Mouse (Mus musculus): ENCODE results near the gene Cish. TPM values are rescaled to one million over a fixed set of nuclear protein-coding genes. Genes with fewer than 3 reads are reported as not detected.

Gene Cish
- polyA plus RNA-seq, 1 experiment = 2.3 TPM

DNA sequence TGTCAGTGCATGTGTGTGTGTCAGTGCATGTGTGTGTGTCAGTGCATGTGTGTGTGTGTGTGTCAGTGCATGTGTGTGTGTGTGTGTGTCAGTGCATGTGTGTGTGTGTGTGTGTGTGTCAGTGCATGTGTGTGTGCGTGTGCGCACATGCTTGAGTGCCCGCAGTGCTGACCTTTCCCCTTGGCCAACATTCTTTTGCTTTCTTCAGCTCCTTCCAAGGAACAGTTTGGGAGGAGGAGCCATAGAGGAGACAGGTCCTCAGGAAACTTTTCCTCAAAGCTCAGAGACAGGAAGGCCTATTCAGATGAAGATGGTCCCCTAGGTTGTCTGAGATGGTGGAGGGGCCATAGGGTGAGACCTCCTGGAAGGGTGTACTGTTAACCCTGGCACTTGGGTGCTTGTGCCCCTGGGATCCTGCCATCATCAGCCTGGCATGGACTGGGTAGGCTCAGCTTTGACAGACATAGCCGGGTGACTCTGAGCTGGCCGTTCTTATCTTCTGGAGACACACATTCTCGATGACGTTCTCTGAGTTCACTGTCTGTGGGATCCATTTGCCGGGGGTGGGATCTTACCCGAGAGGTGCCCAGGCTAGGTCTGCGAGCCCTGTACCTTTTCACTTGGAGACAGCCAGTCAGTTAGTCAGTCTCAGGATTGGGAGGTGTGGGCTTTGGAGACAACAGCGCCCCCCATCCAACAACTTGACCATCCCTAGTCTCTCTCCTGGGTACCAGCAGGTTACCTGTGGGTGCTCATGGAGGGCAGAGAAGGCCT is 11.5 kb downstream of the Cish start:
- Histone ChIP-seq H3K27me3 (ENCODE audit: control insufficient read depth, insufficient read depth, insufficient read length) (no peaks in the 10 kb centered on the region), H3ac (ENCODE audit: control insufficient read depth, insufficient read length, low read depth) (no peak overlapping the region), H3K36me3 (ENCODE audit: control insufficient read depth, insufficient read depth) (no peaks in the 10 kb centered on the region), H3K79me2 (ENCODE audit: control insufficient read depth, insufficient read depth) (no peaks in the 10 kb centered on the region), H3K4me3 (ENCODE audit: insufficient read depth, poor library complexity, severe bottlenecking) (no peak overlapping the region), H3K79me3 (ENCODE audit: low read depth) (no peaks in the 10 kb centered on the region)
- TF ChIP-seq CEBPB (IDR thresholded peaks at IDR 0.05; ENCODE audit: low read depth) (no peak), CTCF (IDR thresholded peaks at IDR 0.05; ENCODE audit: control insufficient read depth, insufficient read depth, insufficient read length) (no peak), FOSL1 (IDR thresholded peaks at IDR 0.05; ENCODE audit: insufficient read depth, low read length, poor library complexity, severe bottlenecking) (no peak), MYOG (IDR thresholded peaks at IDR 0.05; ENCODE audit: control insufficient read depth, extremely low read depth, insufficient read length) (no peak), USF1 (IDR thresholded peaks at IDR 0.05; ENCODE audit: low read depth) (no peak), MAX (IDR thresholded peaks at IDR 0.05) (no peak), MYOD1 (IDR thresholded peaks at IDR 0.05; ENCODE audit: control insufficient read depth, insufficient read length, low read depth) (no peak)

DNA sequence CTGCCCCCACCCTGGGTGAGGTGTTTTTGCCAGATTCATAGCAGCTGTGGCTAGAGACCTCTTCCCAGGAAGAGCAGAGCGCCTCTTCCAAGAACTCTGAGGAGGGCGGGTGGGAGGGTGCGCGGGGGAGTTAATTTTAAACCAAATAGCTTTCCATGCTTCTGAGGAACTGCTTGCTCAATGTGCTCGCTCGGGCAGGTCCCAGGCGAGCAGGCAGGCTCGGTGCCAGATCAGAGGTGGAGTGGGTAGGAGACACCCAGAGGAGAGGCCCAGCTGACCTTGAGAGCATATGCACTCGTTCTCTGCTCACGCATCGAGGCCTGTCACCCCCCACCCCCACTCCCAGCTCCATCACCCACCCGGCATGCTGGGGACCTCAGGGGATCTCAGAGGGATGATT is 12.1 kb downstream of the Cish start:
- Histone ChIP-seq H3ac (ENCODE audit: control insufficient read depth, insufficient read length, low read depth) (no peak overlapping the region), H3K79me3 (ENCODE audit: low read depth) (no peaks in the 10 kb centered on the region), H3K36me3 (ENCODE audit: control insufficient read depth, insufficient read depth) (no peaks in the 10 kb centered on the region), H3K27me3 (ENCODE audit: control insufficient read depth, insufficient read depth, insufficient read length) (no peaks in the 10 kb centered on the region), H3K79me2 (ENCODE audit: control insufficient read depth, insufficient read depth) (no peaks in the 10 kb centered on the region), H3K4me3 (ENCODE audit: insufficient read depth, poor library complexity, severe bottlenecking) (no peak overlapping the region)
- TF ChIP-seq CEBPB (IDR thresholded peaks at IDR 0.05; ENCODE audit: low read depth) = no peak
- TF ChIP-seq USF1 (IDR thresholded peaks at IDR 0.05; ENCODE audit: low read depth) = no peak
- TF ChIP-seq FOSL1 (IDR thresholded peaks at IDR 0.05; ENCODE audit: insufficient read depth, low read length, poor library complexity, severe bottlenecking) = no peak
- TF ChIP-seq MYOD1 (IDR thresholded peaks at IDR 0.05; ENCODE audit: control insufficient read depth, insufficient read length, low read depth) = no peak

DNA sequence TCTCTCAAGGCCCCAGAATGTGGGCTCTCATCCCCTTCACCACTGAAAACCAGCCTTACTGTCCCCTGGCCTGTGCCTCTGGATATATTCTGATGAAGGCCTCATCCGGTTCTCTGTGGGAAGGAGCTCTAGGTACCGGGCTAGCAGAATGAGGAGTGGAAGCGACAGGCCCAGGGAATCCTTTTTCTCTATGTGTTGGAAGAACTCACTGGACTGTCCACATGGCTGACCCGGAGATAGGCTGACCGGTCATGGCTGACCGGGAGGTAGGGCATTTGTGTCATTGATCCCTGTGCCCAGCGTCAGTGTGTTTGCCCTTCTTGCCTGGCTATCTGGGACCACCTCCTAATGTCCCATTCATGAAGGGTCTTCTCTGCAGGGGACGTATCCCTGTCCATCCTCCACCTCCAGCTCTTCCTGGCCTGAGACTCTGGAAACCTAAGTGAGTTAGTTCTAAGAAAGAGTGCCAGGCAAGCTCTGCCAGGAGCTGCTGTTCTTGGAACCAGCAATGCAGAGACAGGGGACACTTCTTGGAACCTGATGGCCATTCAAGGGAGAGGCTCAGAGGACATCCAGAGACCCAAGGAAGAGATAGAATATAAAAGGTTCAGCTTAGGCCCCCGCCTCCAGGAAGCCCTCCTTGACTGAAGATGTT is 12.6 kb downstream of the Cish start:
- Histone ChIP-seq H3K27me3 (ENCODE audit: control insufficient read depth, insufficient read depth, insufficient read length) (no peaks in the 10 kb centered on the region), H3K79me2 (ENCODE audit: control insufficient read depth, insufficient read depth) (no peaks in the 10 kb centered on the region), H3ac (ENCODE audit: control insufficient read depth, insufficient read length, low read depth) (no peak overlapping the region), H3K4me3 (ENCODE audit: insufficient read depth, poor library complexity, severe bottlenecking) (no peak overlapping the region), H3K36me3 (ENCODE audit: control insufficient read depth, insufficient read depth) (no peaks in the 10 kb centered on the region), H3K79me3 (ENCODE audit: low read depth) (no peaks in the 10 kb centered on the region)
- TF ChIP-seq MYOD1 (IDR thresholded peaks at IDR 0.05; ENCODE audit: control insufficient read depth, insufficient read length, low read depth) (no peak), MAX (IDR thresholded peaks at IDR 0.05) (no peak), CEBPB (IDR thresholded peaks at IDR 0.05; ENCODE audit: low read depth) (no peak), MYOG (IDR thresholded peaks at IDR 0.05; ENCODE audit: control insufficient read depth, extremely low read depth, insufficient read length) (no peak), CTCF (IDR thresholded peaks at IDR 0.05; ENCODE audit: control insufficient read depth, insufficient read depth, insufficient read length) (no peak), USF1 (IDR thresholded peaks at IDR 0.05; ENCODE audit: low read depth) (no peak), FOSL1 (IDR thresholded peaks at IDR 0.05; ENCODE audit: insufficient read depth, low read length, poor library complexity, severe bottlenecking) (no peak)

DNA sequence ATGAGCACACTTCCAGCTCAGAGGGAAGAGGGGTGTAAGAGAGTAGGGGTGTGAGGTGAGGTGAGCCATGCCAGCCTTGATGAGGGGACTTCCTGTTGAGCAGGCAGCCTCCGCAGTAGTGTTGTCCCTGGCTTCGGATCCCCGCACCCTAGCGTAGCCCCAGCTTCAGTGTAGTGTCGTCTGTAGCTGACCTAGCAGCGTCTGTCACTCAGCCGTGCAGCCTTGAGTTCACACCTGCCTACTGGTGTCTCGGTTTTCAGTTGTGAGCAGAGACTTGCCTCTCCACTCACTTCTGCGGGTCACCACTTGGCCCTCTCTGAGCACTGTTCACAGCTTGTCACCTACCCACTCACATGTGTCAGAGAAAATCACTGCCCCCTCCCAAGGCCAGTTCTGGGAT is 13.3 kb downstream of the Cish start:
- no peak overlapping the region for H3ac ChIP-seq (ENCODE audit: control insufficient read depth, insufficient read length, low read depth)
- H3K79me3 ChIP-seq (ENCODE audit: low read depth) = no peaks in the 10 kb centered on the region
- H3K79me2 ChIP-seq (ENCODE audit: control insufficient read depth, insufficient read depth) = no peaks in the 10 kb centered on the region
- H3K27me3 ChIP-seq (ENCODE audit: control insufficient read depth, insufficient read depth, insufficient read length) = no peaks in the 10 kb centered on the region
- H3K36me3 ChIP-seq (ENCODE audit: control insufficient read depth, insufficient read depth) = no peaks in the 10 kb centered on the region
- TF ChIP-seq USF1 (IDR thresholded peaks at IDR 0.05; ENCODE audit: low read depth) (no peak), FOSL1 (IDR thresholded peaks at IDR 0.05; ENCODE audit: insufficient read depth, low read length, poor library complexity, severe bottlenecking) (no peak), MAX (IDR thresholded peaks at IDR 0.05) (no peak), MYOD1 (IDR thresholded peaks at IDR 0.05; ENCODE audit: control insufficient read depth, insufficient read length, low read depth) (no peak), CEBPB (IDR thresholded peaks at IDR 0.05; ENCODE audit: low read depth) (no peak), CTCF (IDR thresholded peaks at IDR 0.05; ENCODE audit: control insufficient read depth, insufficient read depth, insufficient read length) (no peak), MYOG (IDR thresholded peaks at IDR 0.05; ENCODE audit: control insufficient read depth, extremely low read depth, insufficient read length) (no peak)
- H3K4me3 ChIP-seq (ENCODE audit: insufficient read depth, poor library complexity, severe bottlenecking) = no peak overlapping the region

DNA sequence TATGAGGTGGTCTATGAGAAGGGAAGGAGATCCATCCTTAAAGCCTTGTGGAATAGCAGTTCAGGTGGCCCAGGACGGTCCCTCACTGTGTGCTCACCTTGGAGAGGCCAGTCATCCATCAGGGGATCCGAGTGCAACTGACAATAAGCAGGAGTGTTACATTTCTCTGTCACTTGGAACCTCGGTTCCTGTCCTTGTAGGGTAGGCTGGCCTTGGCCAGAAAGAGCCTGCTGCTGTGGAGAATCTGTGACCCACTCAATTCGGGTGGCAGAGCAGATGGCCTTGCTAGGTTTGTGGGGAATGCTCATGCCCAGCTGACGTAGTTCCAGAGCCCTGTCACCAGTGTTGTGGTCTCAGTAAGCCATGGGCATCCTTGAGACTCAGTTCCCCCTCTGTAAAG is 13.8 kb downstream of the Cish start:
- Histone ChIP-seq H3K36me3 (ENCODE audit: control insufficient read depth, insufficient read depth) (no peaks in the 10 kb centered on the region), H3K79me2 (ENCODE audit: control insufficient read depth, insufficient read depth) (no peaks in the 10 kb centered on the region), H3K27me3 (ENCODE audit: control insufficient read depth, insufficient read depth, insufficient read length) (peaks cover 3% of the 10 kb centered on the region), H3K79me3 (ENCODE audit: low read depth) (no peaks in the 10 kb centered on the region), H3ac (ENCODE audit: control insufficient read depth, insufficient read length, low read depth) (no peak overlapping the region), H3K4me3 (ENCODE audit: insufficient read depth, poor library complexity, severe bottlenecking) (no peak overlapping the region)
- TF ChIP-seq CTCF (IDR thresholded peaks at IDR 0.05; ENCODE audit: control insufficient read depth, insufficient read depth, insufficient read length) = no peak
- TF ChIP-seq MAX (IDR thresholded peaks at IDR 0.05) = no peak
- no peak for TF ChIP-seq MYOG (IDR thresholded peaks at IDR 0.05; ENCODE audit: control insufficient read depth, extremely low read depth, insufficient read length)
- no peak for TF ChIP-seq FOSL1 (IDR thresholded peaks at IDR 0.05; ENCODE audit: insufficient read depth, low read length, poor library complexity, severe bottlenecking)
- no peak for TF ChIP-seq CEBPB (IDR thresholded peaks at IDR 0.05; ENCODE audit: low read depth)
- no peak for TF ChIP-seq USF1 (IDR thresholded peaks at IDR 0.05; ENCODE audit: low read depth)
- no peak for TF ChIP-seq MYOD1 (IDR thresholded peaks at IDR 0.05; ENCODE audit: control insufficient read depth, insufficient read length, low read depth)
